Mouse (Mus musculus): ENCODE measurements around the gene Cbr2.

Cbr2 gene

DNA sequence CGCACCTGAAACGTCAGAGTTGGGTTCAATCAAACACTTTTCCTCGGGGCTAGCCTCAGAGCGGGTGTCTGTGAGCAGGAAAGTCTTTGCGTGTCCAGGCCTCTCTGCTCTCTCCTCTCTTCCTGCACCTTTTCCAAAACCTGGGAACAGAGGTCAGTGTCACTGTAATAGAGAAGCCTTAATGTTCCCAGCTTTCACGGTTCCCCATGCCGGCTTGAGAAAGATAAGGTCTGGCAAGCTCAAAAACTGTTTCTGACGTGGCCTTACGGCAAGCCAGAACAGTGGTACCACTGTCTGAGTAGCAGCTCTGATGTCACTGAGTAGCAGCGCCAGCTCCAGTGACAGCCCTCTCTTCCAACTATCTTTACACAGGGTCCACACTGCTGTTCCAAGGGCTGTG, 17.4 kb downstream of the Cbr2 start:
- Histone ChIP-seq H3K36me3 (ENCODE audit: insufficient read depth, low read length) (peaks cover 82% of the 10 kb centered on the region), H3K9me3 (ENCODE audit: low read length) (no peaks in the 10 kb centered on the region), H3K27me3 (ENCODE audit: insufficient read depth, low read length) (peaks cover 16% of the 10 kb centered on the region), H3K4me1 (replicated peaks; ENCODE audit: low read depth, low read length) (peaks cover 49% of the 10 kb centered on the region), H3K4me3 (replicated peaks; ENCODE audit: low read length) (peak overlapping the region; percentile 92)
- TF ChIP-seq CTCF (conservative IDR thresholded peaks at IDR 0.05; ENCODE audit: low read length) (no peak), NANOG (IDR thresholded peaks at IDR 0.05; ENCODE audit: borderline replicate concordance, low read length) (no peak), POU5F1 (IDR thresholded peaks at IDR 0.05; ENCODE audit: borderline replicate concordance, low read length) (no peak)

DNA sequence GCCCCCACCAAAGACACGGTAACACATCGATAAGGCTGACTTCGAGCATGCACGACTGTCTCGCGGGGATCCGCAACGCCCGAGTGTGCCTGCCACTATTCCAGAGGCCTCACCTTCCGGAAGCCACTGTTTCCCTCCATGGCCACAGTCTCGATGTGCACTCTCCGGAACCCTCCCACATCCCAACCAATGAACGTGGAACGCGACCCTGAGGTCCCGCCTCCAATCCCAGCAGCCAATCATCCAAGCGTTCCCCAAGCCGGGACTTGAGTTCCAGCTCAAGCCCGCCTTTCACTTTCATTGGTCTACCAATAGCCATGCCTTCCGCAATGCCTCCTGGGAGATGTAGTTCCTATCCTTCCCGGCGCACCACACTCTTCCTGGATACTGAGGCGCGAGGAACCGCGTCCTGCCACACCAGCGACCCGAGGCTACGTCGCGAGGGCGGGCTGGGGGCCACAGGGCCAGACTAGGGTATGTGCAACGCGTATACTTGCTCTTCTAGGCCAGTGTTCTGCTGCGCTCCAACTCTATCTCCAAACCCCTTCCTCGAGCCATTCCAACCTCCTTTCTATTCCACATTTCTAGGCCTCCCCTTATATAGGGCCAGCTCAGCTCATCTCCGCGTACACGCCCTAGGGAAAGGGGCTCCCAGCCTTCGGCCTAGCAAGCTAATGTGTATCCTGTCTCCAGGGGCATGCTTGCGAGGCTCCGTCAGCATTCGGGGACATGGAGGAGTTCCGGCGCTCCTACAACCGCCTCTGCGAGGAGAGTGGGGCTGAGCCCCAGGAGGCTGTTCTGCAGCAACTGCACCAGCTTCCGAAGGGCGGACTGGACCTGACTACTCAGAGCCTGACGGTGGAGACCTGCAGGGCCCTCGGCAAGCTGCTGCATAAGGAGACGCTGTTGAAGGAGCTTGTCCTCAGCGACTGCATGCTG, 18.1 kb downstream of the Cbr2 start, which contains the start of the genes Cenpx and Lrrc45:
Gene Cenpx, minus strand, starts transcription at position 159 of the 939 bp plus-strand sequence.
Gene Lrrc45, plus strand, starts transcription at position 346 of the 939 bp plus-strand sequence.
- Histone ChIP-seq H3K9me3 (ENCODE audit: low read length) (no peaks in the 10 kb centered on the region), H3K4me1 (replicated peaks; ENCODE audit: low read depth, low read length) (peaks cover 56% of the 10 kb centered on the region), H3K27me3 (ENCODE audit: insufficient read depth, low read length) (peaks cover 16% of the 10 kb centered on the region), H3K4me3 (replicated peaks; ENCODE audit: low read length) (peak within 1 kb of the TSS; percentile 92), H3K36me3 (ENCODE audit: insufficient read depth, low read length) (peaks cover 82% of the 10 kb centered on the region)
- TF ChIP-seq CTCF (conservative IDR thresholded peaks at IDR 0.05; ENCODE audit: low read length) (no peak), NANOG (IDR thresholded peaks at IDR 0.05; ENCODE audit: borderline replicate concordance, low read length) (no peak), POU5F1 (IDR thresholded peaks at IDR 0.05; ENCODE audit: borderline replicate concordance, low read length) (no peak)

DNA sequence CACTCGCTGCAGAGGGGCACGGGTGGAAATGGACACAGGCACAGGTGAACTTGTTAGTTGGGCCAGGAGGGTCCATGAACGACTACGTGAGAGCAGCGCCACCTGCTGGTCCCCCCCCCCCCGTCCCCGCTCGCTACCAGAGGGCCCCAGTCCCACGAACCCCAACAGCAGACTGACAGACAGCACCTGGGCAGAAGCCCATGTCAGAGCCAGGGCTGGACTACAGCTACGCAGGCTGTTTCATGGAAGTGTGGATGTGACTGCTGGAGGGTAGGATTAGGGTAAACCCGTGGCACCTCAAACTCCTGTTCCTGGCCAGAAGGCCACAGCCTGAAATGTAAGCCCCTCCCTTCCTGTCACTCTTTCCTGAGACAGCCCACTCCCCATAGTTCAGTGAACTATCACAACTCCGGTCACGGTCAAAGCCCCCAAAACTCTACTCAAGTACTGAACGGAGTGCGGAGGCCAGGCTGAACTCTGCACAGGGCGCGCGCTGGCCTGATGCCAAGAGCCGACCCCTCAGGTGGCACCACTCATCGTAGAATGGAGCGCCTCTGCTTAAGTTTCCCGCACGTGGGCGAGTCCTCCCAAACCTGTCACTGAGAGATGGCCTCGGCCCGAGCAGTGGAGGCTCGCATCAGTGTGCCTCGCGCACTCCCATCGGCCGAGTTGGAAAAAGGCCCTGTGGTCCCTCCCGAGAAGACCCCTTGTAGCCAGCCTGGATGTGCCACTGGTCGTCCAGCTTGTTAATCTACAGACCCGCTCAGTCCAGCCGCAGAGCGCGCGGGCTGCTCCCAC, 18.9 kb downstream of the Cbr2 start:
- Histone ChIP-seq H3K4me1 (replicated peaks; ENCODE audit: low read depth, low read length) (peaks cover 65% of the 10 kb centered on the region), H3K9me3 (ENCODE audit: low read length) (no peaks in the 10 kb centered on the region), H3K4me3 (replicated peaks; ENCODE audit: low read length) (peak overlapping the region; percentile 92), H3K27me3 (ENCODE audit: insufficient read depth, low read length) (peaks cover 16% of the 10 kb centered on the region), H3K36me3 (ENCODE audit: insufficient read depth, low read length) (peaks cover 82% of the 10 kb centered on the region)
- peak; percentile 51 for TF ChIP-seq CTCF (conservative IDR thresholded peaks at IDR 0.05; ENCODE audit: low read length)
- TF ChIP-seq NANOG (IDR thresholded peaks at IDR 0.05; ENCODE audit: borderline replicate concordance, low read length): no peak
- no peak for TF ChIP-seq POU5F1 (IDR thresholded peaks at IDR 0.05; ENCODE audit: borderline replicate concordance, low read length)

DNA sequence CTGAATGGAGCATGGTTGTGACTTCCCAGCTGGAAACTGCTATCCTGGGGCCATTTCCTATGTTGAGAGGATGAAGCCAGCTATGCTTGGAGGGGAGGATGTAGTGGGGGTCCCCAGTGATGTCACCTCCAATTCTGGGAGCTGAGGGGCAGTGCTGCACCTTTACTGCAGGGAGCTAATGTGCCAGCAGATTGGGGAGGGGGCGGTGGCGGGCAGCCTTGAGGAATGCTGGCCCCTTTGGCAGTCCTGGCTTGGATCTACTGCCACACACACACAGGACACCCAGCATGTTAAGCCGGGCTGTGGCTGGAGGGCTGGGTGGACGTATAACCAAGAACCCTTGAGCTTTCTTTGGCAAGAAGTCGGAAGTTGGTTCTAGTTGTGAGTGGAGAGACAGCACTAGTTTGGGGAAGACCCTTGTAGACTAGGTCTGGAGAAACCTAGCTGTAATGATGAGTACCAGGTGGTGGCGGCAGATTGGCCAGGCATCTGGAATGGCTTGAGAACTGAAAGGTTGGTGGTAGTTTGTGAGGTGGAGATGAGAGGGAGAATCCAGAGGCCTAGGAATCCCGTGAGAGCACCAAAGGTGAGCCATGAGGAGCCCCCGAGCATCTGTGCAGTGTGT, 19.8 kb downstream of the Cbr2 start:
- peaks cover 70% of the 10 kb centered on the region for H3K4me1 ChIP-seq (replicated peaks; ENCODE audit: low read depth, low read length)
- peak overlapping the region; percentile 92; the same call in 1 of the 2 replicates for H3K4me3 ChIP-seq (replicated peaks; ENCODE audit: low read length)
- H3K36me3 ChIP-seq (ENCODE audit: insufficient read depth, low read length): peaks cover 77% of the 10 kb centered on the region
- H3K27me3 ChIP-seq (ENCODE audit: insufficient read depth, low read length): peaks cover 16% of the 10 kb centered on the region
- TF ChIP-seq CTCF (conservative IDR thresholded peaks at IDR 0.05; ENCODE audit: low read length) (no peak), POU5F1 (IDR thresholded peaks at IDR 0.05; ENCODE audit: borderline replicate concordance, low read length) (no peak), NANOG (IDR thresholded peaks at IDR 0.05; ENCODE audit: borderline replicate concordance, low read length) (no peak)
- no peaks in the 10 kb centered on the region for H3K9me3 ChIP-seq (ENCODE audit: low read length)

DNA sequence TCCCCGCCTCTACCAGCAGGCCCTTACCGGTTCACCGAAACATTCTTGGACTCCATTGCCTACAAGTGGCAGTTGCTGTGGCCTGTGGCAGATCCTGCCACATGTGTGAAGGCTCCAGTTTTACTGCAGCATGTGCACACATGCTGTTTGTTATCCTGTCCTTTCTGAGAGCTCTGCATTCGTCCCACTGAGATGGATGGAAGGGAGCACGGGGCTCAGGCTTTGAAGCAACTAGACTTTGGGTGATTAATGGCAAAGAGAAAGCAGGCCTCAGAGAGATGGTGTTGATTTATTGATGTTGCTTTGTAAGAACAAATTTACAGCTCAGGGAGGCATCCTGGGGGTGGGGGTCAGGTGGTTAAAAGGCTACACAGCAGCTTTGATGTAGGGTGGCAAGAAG, 21.2 kb downstream of the Cbr2 start:
- Histone ChIP-seq H3K4me3 (replicated peaks; ENCODE audit: low read length) (no peak overlapping the region), H3K27me3 (ENCODE audit: insufficient read depth, low read length) (peaks cover 14% of the 10 kb centered on the region), H3K36me3 (ENCODE audit: insufficient read depth, low read length) (peaks cover 74% of the 10 kb centered on the region), H3K4me1 (replicated peaks; ENCODE audit: low read depth, low read length) (peaks cover 83% of the 10 kb centered on the region), H3K9me3 (ENCODE audit: low read length) (no peaks in the 10 kb centered on the region)
- TF ChIP-seq POU5F1 (IDR thresholded peaks at IDR 0.05; ENCODE audit: borderline replicate concordance, low read length) (no peak), NANOG (IDR thresholded peaks at IDR 0.05; ENCODE audit: borderline replicate concordance, low read length) (no peak), CTCF (conservative IDR thresholded peaks at IDR 0.05; ENCODE audit: low read length) (no peak)

DNA sequence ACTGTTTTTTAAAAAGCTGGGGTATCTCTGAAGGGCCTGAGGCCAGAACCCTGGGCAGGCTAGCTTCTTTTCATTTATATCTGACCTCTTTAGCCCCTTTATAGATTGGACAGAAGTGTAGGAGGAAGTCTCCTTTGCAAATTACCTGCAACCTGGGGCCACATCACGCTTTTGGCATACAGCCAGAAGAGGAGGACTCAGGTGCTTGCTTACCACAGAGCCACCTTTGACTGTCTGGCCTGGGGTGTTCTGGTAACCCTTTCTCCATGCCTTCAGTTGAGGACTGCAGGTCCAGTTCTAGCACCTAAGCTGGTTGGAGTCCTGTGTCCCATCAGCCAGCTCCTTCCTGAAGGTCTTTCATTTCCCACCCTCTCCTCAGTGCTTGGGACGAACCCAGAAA, 22.4 kb downstream of the Cbr2 start:
- H3K4me3 ChIP-seq (replicated peaks; ENCODE audit: low read length): no peak overlapping the region
- H3K9me3 ChIP-seq (ENCODE audit: low read length): no peaks in the 10 kb centered on the region
- peaks cover 3% of the 10 kb centered on the region; the same call in 1 of the 2 replicates for H3K27me3 ChIP-seq (ENCODE audit: insufficient read depth, low read length)
- TF ChIP-seq POU5F1 (IDR thresholded peaks at IDR 0.05; ENCODE audit: borderline replicate concordance, low read length) (no peak), CTCF (conservative IDR thresholded peaks at IDR 0.05; ENCODE audit: low read length) (no peak), NANOG (IDR thresholded peaks at IDR 0.05; ENCODE audit: borderline replicate concordance, low read length) (no peak)
- H3K4me1 ChIP-seq (replicated peaks; ENCODE audit: low read depth, low read length): peaks cover 89% of the 10 kb centered on the region
- peaks cover 73% of the 10 kb centered on the region for H3K36me3 ChIP-seq (ENCODE audit: insufficient read depth, low read length)

DNA sequence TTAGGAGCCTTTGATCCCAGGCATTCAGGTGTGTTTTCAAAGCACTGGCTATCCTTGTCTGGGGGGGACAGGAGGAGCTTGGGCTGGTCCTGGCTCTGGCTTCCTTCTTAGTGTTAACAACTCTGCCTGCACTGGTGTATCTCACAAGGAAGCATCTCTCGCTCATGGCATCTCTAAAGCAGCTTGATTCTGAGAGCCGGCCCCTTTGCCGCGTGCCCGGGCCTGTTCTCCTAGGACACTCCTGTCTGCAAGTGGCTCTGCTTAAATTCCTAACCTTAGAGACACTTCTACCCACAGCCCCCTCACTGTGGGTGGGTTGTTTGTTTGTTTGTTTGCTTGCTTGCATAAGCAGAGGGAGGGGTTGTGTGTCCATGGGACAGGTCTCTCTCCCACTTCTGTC, 23.9 kb downstream of the Cbr2 start:
- H3K4me1 ChIP-seq (replicated peaks; ENCODE audit: low read depth, low read length): peaks cover 95% of the 10 kb centered on the region
- H3K27me3 ChIP-seq (ENCODE audit: insufficient read depth, low read length): no peaks in the 10 kb centered on the region
- H3K4me3 ChIP-seq (replicated peaks; ENCODE audit: low read length): peak overlapping the region; percentile 41; the same call in 1 of the 2 replicates
- no peak for TF ChIP-seq CTCF (conservative IDR thresholded peaks at IDR 0.05; ENCODE audit: low read length)
- TF ChIP-seq NANOG (IDR thresholded peaks at IDR 0.05; ENCODE audit: borderline replicate concordance, low read length): no peak
- TF ChIP-seq POU5F1 (IDR thresholded peaks at IDR 0.05; ENCODE audit: borderline replicate concordance, low read length): no peak
- H3K36me3 ChIP-seq (ENCODE audit: insufficient read depth, low read length): peaks cover 85% of the 10 kb centered on the region
- no peaks in the 10 kb centered on the region for H3K9me3 ChIP-seq (ENCODE audit: low read length)

Measured in E14TG2a.4 (cell line).